Mouse (Mus musculus): ENCODE measurements around the gene Glyctk. TPM values are rescaled to one million over a fixed set of nuclear protein-coding genes. Genes with fewer than 3 reads are reported as not detected.

Gene Glyctk
- 1 to 10 TPM; 5.9 to 7.4 TPM for total RNA-seq (2021)

DNA sequence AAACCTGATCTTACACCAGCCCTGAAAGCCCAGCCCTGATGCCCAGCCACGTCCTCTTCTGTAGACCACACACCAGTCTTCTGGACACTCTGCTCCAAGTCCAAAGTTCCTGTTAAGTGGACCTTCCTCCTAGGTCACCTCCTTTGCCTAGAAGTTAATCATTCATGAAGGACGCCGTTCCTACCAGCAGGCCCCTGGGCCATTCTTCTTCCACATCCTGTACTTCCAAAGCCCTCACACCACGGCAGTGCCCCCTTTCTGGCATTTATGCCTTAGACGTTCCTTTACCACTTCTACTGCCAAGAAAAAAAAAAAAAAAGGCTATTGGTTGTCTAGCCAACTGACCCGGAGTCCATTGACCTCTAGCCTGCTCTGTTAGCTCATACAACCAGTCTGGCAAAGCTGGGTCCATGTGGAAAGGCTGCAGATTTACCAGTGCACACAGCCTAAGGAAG, at the start of gene Glyctk:
Gene Glyctk (minus strand): TSS at position 102 of the 455 bp plus-strand sequence.
- intact Hi-C loops (cut with DNase I), result no loop called here
- no peak for DNase-seq (ENCODE audit: low spot score in 2 of 2)

DNA sequence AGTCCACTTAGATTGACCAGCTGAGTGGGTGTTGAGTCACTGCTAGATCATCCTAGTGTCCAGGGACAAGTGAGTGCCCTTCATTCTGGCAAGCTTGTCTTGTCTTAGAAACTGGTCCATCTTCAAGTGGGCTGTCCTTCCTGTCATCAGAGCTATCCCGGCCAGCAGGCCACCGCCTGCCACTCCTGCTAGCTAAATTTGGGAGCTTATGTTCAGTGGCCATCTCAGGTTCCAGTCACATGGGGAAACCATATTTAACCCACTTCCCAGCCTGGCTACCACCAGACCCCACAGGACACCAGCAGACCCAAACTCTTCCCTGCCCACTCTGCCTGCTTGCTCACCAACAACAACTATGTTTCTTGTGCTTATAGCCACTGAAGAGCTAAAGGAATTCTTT, 48.6 kb upstream of the Glyctk start:
- DNase-seq (ENCODE audit: low spot score in 2 of 2), result no peak
- intact Hi-C loops (cut with DNase I), result no loop called here

GRCm38 (mm10) chr9:106205713-106206290, 47.9 kb upstream of the Glyctk start:
- DNase-seq (ENCODE audit: low spot score in 2 of 2), result no peak
- intact Hi-C loops (cut with DNase I), result no loop called here

- intact Hi-C loops (cut with DNase I), result no loop called here
- DNase-seq (ENCODE audit: low spot score in 2 of 2), result no peak
Observed at GRCm38 (mm10) chr9:106203990-106204851, 46.3 kb upstream of the Glyctk start.

GRCm38 (mm10) chr9:106202819-106203636, 45.1 kb upstream of the Glyctk start, which contains the start of gene Twf2:
Twf2 (plus strand) TSS chr9:106203108.
- intact Hi-C loops (cut with DNase I), result no loop called here
- DNase-seq (ENCODE audit: low spot score in 2 of 2), result peak; percentile 90 to 95

GRCm38 (mm10) chr9:106201895-106202294, 44.0 kb upstream of the Glyctk start:
- no peak for DNase-seq (ENCODE audit: low spot score in 2 of 2)
- intact Hi-C loops (cut with DNase I), result no loop called here

- DNase-seq (ENCODE audit: low spot score in 2 of 2), result no peak
- intact Hi-C loops (cut with DNase I), result no loop called here
Observed at GRCm38 (mm10) chr9:106199535-106200272, 41.8 kb upstream of the Glyctk start, which contains the start of gene Ppm1m. Ppm1m (minus strand) TSS chr9:106199746.

DNA sequence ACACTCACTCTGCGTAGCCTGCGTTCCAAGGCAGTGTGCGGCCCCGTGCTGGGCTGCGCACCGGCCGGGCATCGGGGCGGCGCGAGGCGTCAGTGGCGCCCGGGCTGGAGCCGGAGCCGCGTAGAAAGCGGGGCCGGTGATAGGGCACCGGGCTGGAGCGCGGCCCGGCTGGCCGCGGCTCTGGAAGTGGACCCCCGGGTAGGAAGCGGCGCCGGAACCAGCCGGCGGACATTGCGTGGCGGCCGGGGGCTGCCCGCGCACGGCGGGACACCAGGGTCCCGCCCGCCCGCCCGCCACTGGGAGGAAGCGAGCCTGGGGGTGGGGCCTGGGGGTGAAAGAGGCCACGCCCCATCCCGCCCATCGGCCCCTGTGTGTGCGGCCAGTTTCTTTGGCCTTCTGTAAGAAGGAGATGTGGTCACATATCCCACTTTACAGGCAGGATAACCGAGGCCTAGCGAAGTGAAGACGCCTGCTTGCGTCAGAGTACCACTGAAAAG, 41.1 kb upstream of the Glyctk start:
- peak in 1 of 2 experiments; percentile 50 for DNase-seq (ENCODE audit: low spot score in 2 of 2)
- intact Hi-C loops (cut with DNase I), result no loop called here

GRCm38 (mm10) chr9:106197732-106198131, 39.8 kb upstream of the Glyctk start:
- intact Hi-C loops (cut with DNase I), result no loop called here
- DNase-seq (ENCODE audit: low spot score in 2 of 2), result no peak

GRCm38 (mm10) chr9:106197081-106197713, 39.3 kb upstream of the Glyctk start:
- no peak for DNase-seq (ENCODE audit: low spot score in 2 of 2)
- intact Hi-C loops (cut with DNase I), result no loop called here

DNA sequence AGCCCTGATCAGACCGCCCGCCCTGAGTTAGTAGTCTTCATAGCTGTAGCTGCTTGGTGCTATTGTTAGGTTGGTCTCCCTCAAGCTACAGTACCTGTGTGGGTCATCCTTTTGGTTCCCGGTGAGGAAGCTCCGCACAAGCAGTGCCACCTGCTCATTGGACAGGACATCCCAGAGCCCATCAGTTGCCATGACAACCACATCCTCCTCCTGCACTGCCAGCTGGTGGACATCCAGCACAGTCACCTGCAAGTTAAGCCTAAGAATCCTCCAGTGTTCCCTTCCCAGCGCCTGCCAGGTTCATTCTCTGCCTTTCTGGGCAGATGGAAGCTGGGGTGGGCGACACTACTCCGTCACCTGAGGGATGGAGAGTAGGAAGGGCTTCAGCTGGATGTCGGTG, 37.8 kb upstream of the Glyctk start:
- DNase-seq (ENCODE audit: low spot score in 2 of 2), result peak; percentile 52 to 56
- intact Hi-C loops (cut with DNase I), result no loop called here

GRCm38 (mm10) chr9:106193930-106194807, 36.2 kb upstream of the Glyctk start:
- peak in 1 of 2 experiments; percentile 38 for DNase-seq (ENCODE audit: low spot score in 2 of 2)
- intact Hi-C loops (cut with DNase I), result no loop called here

- DNase-seq (ENCODE audit: low spot score in 2 of 2), result peak in 1 of 2 experiments; percentile 59
- intact Hi-C loops (cut with DNase I), result no loop called here
Observed at GRCm38 (mm10) chr9:106192998-106193397, 35.1 kb upstream of the Glyctk start.

GRCm38 (mm10) chr9:106192024-106192423, 34.1 kb upstream of the Glyctk start:
- no peak for DNase-seq (ENCODE audit: low spot score in 2 of 2)
- intact Hi-C loops (cut with DNase I), result no loop called here

GRCm38 (mm10) chr9:106191355-106191754, 33.4 kb upstream of the Glyctk start:
- intact Hi-C loops (cut with DNase I), result no loop called here
- DNase-seq (ENCODE audit: low spot score in 2 of 2), result no peak

- no peak for DNase-seq (ENCODE audit: low spot score in 2 of 2)
- intact Hi-C loops (cut with DNase I), result no loop called here
Observed at GRCm38 (mm10) chr9:106183996-106184395, 26.1 kb upstream of the Glyctk start.

GRCm38 (mm10) chr9:106182146-106182545, 24.2 kb upstream of the Glyctk start:
- DNase-seq (ENCODE audit: low spot score in 2 of 2), result no peak
- intact Hi-C loops (cut with DNase I), result no loop called here

GRCm38 (mm10) chr9:106179964-106180363, 22.0 kb upstream of the Glyctk start:
- intact Hi-C loops (cut with DNase I), result no loop called here
- DNase-seq (ENCODE audit: low spot score in 2 of 2), result no peak

Data from left cerebral cortex, postnatal 36 days (tissue).